Mouse (Mus musculus) bone marrow, adult 2 months (tissue): ENCODE data around the gene Banp.

Experiments used
- CTCF ChIP-seq: fragments of 200-500 bp; IDR thresholded peaks from 2 replicates; pipeline ENCODE4 v1.5.1; 2011; ENCODE audit warnings: low read length, control low read depth; ENCODE audit not compliant: control insufficient read depth, insufficient read depth
- POLR2A ChIP-seq: fragments of 200-500 bp; IDR thresholded peaks from 2 replicates; pipeline ENCODE4 v1.6.1; 2011; ENCODE audit warnings: low read depth, mild to moderate bottlenecking, control low read depth, low read length, borderline replicate concordance; ENCODE audit not compliant: control insufficient read depth

DNA sequence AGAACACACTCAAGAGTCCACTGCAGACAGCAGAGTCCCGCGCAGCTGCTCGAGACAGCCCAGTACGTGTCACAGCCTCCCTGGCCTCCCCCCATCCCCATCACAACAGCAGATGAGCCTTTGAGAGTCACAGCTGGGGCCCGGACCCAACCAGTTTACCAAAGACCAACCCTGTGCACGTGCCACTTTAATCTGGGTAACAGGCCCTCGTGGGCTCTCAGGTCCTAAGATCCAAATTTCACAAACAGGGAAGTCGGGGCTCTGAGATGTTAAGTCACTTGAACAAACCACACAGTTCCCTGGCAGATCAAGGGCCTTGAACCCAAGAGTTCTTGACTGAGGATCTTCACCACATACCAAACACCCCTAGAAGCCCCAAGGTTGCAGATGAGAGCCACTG lies 28.0 kb upstream of the Banp start:
- TF ChIP-seq CTCF: no peak
- TF ChIP-seq POLR2A: no peak
